Mouse (Mus musculus) C2C12 (cell line): ENCODE measurements around the gene Sec14l1. TPM values are rescaled to one million over a fixed set of nuclear protein-coding genes. Genes with fewer than 3 reads are reported as not detected.

ENCODE experiments used
- H3K27me3 ChIP-seq: one replicate; pipeline ENCODE4 v1.6.1; 2011; ENCODE audit not compliant: control insufficient read depth, insufficient read depth, insufficient read length
- H3K36me3 ChIP-seq: one replicate; pipeline ENCODE4 v1.6.1; 2011; ENCODE audit not compliant: control insufficient read depth, insufficient read depth
- H3K4me3 ChIP-seq: one replicate; pipeline ENCODE4 v1.5.1; 2011; ENCODE audit warnings: mild to moderate bottlenecking, control low read depth; ENCODE audit not compliant: poor library complexity, insufficient read depth, severe bottlenecking
- H3K79me2 ChIP-seq: one replicate; pipeline ENCODE4 v1.6.1; 2011; ENCODE audit not compliant: control insufficient read depth, insufficient read depth
- H3K79me3 ChIP-seq: one replicate; pipeline ENCODE4 v1.6.1; 2011; ENCODE audit warnings: low read depth, control low read depth
- H3ac ChIP-seq: one replicate; pipeline ENCODE3; 2011; ENCODE audit warnings: low read depth; ENCODE audit not compliant: control insufficient read depth, insufficient read length
- CEBPB ChIP-seq: IDR thresholded peaks from one replicate; pipeline ENCODE4 v1.6.1; 2011; ENCODE audit warnings: low read depth, mild to moderate bottlenecking, control low read depth, moderate library complexity
- CTCF ChIP-seq: IDR thresholded peaks from one replicate; pipeline ENCODE4 v1.5.1; 2011; ENCODE audit not compliant: control insufficient read depth, insufficient read depth, insufficient read length
- FOSL1 ChIP-seq: IDR thresholded peaks from one replicate; pipeline ENCODE4 v1.8.0; 2011; ENCODE audit warnings: mild to moderate bottlenecking, low read length; ENCODE audit not compliant: poor library complexity, insufficient read depth, severe bottlenecking
- MAX ChIP-seq: IDR thresholded peaks from one replicate; pipeline ENCODE4 v1.6.1; 2011; ENCODE audit warnings: mild to moderate bottlenecking, control low read depth
- MYOD1 ChIP-seq: IDR thresholded peaks from one replicate; pipeline ENCODE4 v1.6.1; 2011; ENCODE audit warnings: low read depth; ENCODE audit not compliant: control insufficient read depth, insufficient read length
- MYOG ChIP-seq: IDR thresholded peaks from one replicate; pipeline ENCODE4 v1.6.1; 2011; ENCODE audit not compliant: control insufficient read depth, insufficient read length; ENCODE audit errors: extremely low read depth
- USF1 ChIP-seq: IDR thresholded peaks from one replicate; pipeline ENCODE4 v1.6.1; 2011; ENCODE audit warnings: low read depth, mild to moderate bottlenecking, control low read depth, moderate library complexity
- polyA plus RNA-seq: library from polyadenylated mRNA; unstranded; fragments of >200 nt; fragmentation: generic; extraction: Trizol; gene quantifications from one replicate; pipeline ENCODE4 v1.2.1, GENCODE M21; 2012; ENCODE audit warnings: missing spikeins

Sec14l1 gene
- polyA plus RNA-seq, 1 experiment, result 41.9 TPM

DNA sequence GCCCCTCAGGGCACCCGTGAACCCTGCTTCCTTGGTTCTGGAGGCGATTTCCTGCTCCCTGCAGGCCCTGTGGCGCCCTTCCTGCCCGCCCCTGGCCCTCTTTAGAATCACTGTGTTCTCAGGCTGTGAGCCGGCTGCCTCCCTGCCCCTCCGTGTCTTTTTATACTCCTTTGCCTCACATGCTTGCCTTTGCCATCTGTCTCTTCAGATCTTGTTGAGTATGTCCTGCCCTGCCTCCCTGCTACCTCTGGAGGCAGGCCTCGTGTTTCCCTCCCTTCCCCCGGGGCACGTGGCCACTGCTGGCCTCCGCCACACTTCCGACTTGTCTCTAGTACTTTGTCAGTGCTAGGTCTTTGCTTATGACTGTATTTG is 6.2 kb downstream of the Sec14l1 start:
- Histone ChIP-seq H3K36me3 (peaks cover 18% of the 10 kb centered on the region), H3K79me3 (peaks cover 39% of the 10 kb centered on the region), H3K79me2 (peaks cover 99% of the 10 kb centered on the region), H3K27me3 (no peaks in the 10 kb centered on the region), H3ac (no peak overlapping the region), H3K4me3 (no peak overlapping the region)
- TF ChIP-seq CEBPB, result no peak
- no peak for TF ChIP-seq MAX
- no peak for TF ChIP-seq USF1
- TF ChIP-seq MYOD1, result no peak
- TF ChIP-seq FOSL1, result no peak
- TF ChIP-seq MYOG, result no peak
- TF ChIP-seq CTCF, result no peak

DNA sequence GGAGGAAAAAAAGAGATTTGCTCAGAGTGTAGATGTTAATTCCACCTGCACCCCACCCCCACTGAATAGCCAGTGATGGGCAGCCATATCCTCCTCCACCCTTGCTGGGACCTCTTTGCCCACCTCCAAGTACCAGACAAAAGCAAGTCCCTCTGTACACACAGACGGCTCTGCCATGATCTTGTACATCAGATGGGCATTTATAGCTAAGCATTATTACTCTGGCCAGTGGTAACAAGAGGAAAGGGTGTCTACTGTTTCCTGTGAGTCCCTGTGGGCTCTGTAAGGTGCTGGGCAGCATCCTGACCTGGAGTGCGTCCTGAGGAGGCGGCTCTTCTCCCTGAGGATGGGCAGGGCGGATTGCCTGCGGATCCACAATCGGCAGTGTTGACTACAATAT is 7.0 kb downstream of the Sec14l1 start:
- Histone ChIP-seq H3K79me2 (peaks cover 99% of the 10 kb centered on the region), H3K27me3 (no peaks in the 10 kb centered on the region)

DNA sequence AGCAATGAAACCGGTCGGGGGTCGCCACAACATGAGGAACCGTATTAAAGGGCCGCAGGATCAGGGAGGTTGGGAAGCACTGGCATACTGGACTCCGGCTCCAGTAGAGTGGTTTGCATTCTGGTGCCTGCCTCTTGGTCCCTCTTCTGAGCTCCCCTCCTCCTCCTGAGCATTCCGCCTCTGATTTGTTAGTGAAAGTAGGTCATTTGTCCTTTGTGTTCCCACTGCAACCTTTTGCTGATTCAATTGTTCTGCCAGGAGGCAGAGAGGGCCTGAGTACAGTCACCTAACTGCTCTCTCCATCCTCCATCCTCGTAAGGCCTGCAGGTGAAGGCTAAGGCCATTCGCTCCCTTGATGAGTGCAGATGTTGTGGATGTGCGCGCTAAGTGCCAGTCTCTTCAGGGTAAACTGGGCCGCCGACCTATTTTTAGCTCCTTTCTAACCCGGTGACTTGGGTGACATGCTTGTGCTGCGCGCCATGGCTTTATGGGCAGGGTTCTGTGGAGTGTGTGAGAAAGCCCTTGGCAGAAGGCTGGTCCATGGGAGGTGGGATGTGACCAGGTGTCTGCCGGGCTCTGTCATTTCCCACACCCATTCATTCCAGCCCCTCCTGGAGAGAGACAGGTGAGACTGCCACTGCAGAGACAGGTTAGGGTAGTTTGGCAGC is 8.6 kb downstream of the Sec14l1 start:
- Histone ChIP-seq H3K4me3 (no peak overlapping the region), H3K27me3 (no peaks in the 10 kb centered on the region), H3K79me3 (peaks cover 38% of the 10 kb centered on the region), H3ac (no peak overlapping the region), H3K36me3 (peaks cover 23% of the 10 kb centered on the region), H3K79me2 (peaks cover 97% of the 10 kb centered on the region)
- no peak for TF ChIP-seq FOSL1
- no peak for TF ChIP-seq CEBPB
- TF ChIP-seq MAX, result no peak
- TF ChIP-seq MYOG, result no peak
- no peak for TF ChIP-seq CTCF

More for the DNA sequence above, 7.0 kb downstream of the Sec14l1 start:
- H3K36me3 ChIP-seq, result peaks cover 18% of the 10 kb centered on the region
- H3ac ChIP-seq, result no peak overlapping the region
- H3K4me3 ChIP-seq, result no peak overlapping the region
- TF ChIP-seq FOSL1 (no peak), MAX (no peak), CEBPB (no peak), USF1 (no peak), CTCF (no peak), MYOD1 (no peak), MYOG (no peak)
- H3K79me3 ChIP-seq, result peaks cover 40% of the 10 kb centered on the region

DNA sequence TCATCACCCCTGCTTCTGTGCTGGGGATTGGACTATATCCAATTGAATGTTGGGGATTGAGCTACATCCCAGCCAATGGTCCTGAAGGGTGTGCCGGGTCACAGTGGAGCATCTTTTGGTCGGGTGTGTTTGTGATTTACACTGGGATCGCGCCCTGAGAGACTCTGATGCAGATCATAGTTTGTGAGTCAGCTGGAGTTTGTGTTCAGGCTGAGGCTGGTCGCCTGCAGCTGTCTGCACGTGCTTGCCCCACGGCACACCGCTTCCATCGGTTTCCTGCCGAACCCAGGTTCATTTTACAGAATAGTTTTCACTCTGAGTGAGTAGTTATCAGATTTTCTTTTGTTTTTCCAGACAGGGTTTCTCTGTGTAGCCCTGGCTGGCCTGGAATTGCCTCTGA is 9.6 kb downstream of the Sec14l1 start:
- TF ChIP-seq MYOD1 (peak; percentile 25), MAX (no peak), MYOG (no peak)
- Histone ChIP-seq H3K27me3 (no peaks in the 10 kb centered on the region), H3K4me3 (no peak overlapping the region), H3ac (no peak overlapping the region), H3K79me2 (peaks cover 91% of the 10 kb centered on the region), H3K36me3 (peaks cover 17% of the 10 kb centered on the region), H3K79me3 (peaks cover 33% of the 10 kb centered on the region)

DNA sequence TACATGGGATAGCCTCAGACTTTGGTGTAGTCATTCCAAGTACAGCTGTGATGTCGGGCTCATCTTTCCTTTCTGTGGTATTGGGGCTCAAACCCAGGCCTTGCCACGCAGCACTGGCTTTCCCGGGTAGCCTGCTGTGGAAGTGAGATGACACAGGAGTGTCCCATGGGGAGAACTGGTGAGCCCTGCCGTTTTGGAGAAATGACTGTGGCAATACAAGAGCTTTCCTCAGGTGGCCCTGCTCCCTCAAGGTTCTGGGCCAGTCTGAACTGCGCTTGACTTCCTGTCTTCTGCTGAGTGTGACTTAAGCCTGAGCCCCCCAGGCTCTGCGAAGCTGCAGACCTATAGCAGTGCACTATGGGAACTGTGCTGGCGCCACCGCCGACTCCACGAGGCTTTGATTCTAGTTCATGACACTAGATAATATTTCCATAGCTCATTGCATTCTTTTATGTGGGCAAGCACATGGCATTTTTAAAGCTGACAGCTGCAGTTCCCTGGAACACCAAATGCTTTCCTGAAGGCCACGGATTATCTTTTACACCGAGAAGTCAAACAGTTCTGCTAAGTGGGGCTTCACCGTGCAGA is 12.4 kb downstream of the Sec14l1 start:
- Histone ChIP-seq H3K4me3 (no peak overlapping the region), H3K36me3 (peaks cover 28% of the 10 kb centered on the region), H3K27me3 (no peaks in the 10 kb centered on the region), H3K79me2 (peaks cover 78% of the 10 kb centered on the region), H3ac (no peak overlapping the region), H3K79me3 (peaks cover 27% of the 10 kb centered on the region)
- TF ChIP-seq MYOD1 (peak; percentile 48), CEBPB (no peak), MAX (no peak)

DNA sequence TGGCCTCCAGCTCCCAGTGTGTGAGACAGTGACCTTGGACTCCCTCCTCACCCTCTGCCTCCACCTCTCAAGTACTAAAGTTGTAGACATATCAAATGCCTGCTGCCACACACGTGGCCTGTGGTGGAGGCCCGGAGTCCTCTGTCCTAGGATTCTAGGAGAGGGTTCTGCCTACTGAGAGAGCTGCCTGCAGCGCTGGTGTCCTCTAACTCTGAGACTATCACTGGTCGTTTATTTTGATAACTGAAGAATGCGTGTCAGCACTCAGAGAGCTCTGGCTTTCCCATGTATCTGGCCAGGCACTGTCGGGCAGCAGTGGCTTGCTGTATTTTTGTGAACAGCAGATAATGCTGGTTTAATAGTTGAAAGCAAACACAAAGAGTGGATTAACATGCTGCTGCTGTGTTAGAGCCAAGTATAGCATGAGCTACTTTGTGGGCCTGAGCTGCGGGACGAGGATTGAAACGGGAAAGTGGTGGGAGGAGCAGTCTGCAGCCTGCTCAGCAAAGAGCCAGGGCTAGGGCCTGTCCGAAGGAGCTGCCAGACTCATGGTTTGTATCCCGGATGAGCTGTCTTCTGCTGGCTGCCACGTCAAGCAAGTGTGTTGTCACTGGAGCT is 13.1 kb downstream of the Sec14l1 start:
- H3K4me3 ChIP-seq, result no peak overlapping the region

More for the DNA sequence above, 13.1 kb downstream of the Sec14l1 start:
- peaks cover 28% of the 10 kb centered on the region for H3K36me3 ChIP-seq
- peak overlapping the region; percentile 37 for H3ac ChIP-seq
- H3K27me3 ChIP-seq, result no peaks in the 10 kb centered on the region
- TF ChIP-seq CEBPB (no peak), MYOD1 (no peak), USF1 (no peak), FOSL1 (no peak), MAX (no peak)
- peaks cover 72% of the 10 kb centered on the region for H3K79me2 ChIP-seq
- H3K79me3 ChIP-seq, result peaks cover 24% of the 10 kb centered on the region
